Mouse (Mus musculus) adrenal gland, postnatal 10 days (tissue): Measurements from ENCODE around the gene Vmn2r101. TPM values are rescaled to one million over a fixed set of nuclear protein-coding genes. Genes with fewer than 3 reads are reported as not detected.

Experiments
- DNase-seq: peaks from one replicate; pipeline ENCODE4 v3.0.0; 2021; ENCODE audit warnings: mixed read lengths
- long read RNA-seq, 2 experiments: library from polyadenylated mRNA; stranded (forward); transcript quantifications; one replicate each; pipeline ENCODE4 v2.0.0; 2021
- total RNA-seq, 2 experiments: library from RNA; stranded (reverse); gene quantifications; 2 replicates each; pipeline ENCODE4 v1.2.3; 2021

Gene Vmn2r101
- total RNA-seq, result not detected
- long read RNA-seq, experiment 1, result 0 reads
- long read RNA-seq, experiment 2, result 0 reads

- DNase-seq, result no peak
Observed at GRCm38 (mm10) chr17:19576927-19577326, at the start of gene Vmn2r101. TSS of gene Vmn2r101 (plus strand) at chr17:19577227.

GRCm38 (mm10) chr17:19629328-19629727, 52.3 kb downstream of the Vmn2r101 start:
- DNase-seq, result no peak

GRCm38 (mm10) chr17:19658447-19658846, 81.4 kb downstream of the Vmn2r101 start:
- DNase-seq, result no peak

- no peak for DNase-seq
Observed at GRCm38 (mm10) chr17:19660028-19660427, 83.0 kb downstream of the Vmn2r101 start, which contains the start of gene Vmn2r102. TSS of gene Vmn2r102 (plus strand) at chr17:19660328.

Other genes starting within 250 kb of the Vmn2r101 start
- gene Vmn2r99, start 215.3 kb upstream of the Vmn2r101 start, total RNA-seq, result not detected
- gene Vmn2r100, start 72.5 kb upstream of the Vmn2r101 start, total RNA-seq, result not detected
- gene Vmn2r102, start 83.1 kb downstream of the Vmn2r101 start, total RNA-seq, result not detected
- gene Vmn2r103, start 196.1 kb downstream of the Vmn2r101 start, total RNA-seq, result not detected